Mouse (Mus musculus): ENCODE results near the gene Shank2. TPM values are rescaled to one million over a fixed set of nuclear protein-coding genes. Genes with fewer than 3 reads are reported as not detected.

Gene Shank2
- polyA plus RNA-seq, 1 experiment from 2014 or later = 0.40 TPM

DNA sequence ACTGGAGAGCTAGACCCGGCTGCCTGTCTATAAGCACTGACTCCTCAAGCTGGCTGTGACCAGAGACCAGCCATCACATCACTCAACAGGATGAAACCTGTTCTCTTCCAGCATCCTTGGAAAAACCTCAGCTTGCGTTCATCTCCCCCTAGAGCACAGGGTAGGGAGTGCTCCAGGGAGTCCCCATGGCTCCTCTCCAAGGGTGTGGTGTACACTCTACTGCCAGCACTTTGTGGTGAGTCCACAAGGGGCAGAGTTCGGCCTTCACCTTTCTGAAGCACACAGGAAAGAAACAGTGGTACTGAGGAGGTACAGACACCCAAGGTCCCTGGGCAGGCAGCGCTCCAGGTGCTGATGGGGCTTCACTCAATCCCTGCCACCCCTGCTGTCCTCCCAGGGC is 414.1 kb downstream of the Shank2 start:
- Histone ChIP-seq H3K4me2 (no peak overlapping the region), H3K27me3 (ENCODE audit: control insufficient read depth, insufficient read depth, low read length) (no peaks in the 10 kb centered on the region; the same call in 1 of the 2 replicates), H3K4me3 (ENCODE audit: low read depth, low read length) (no peak overlapping the region), H3K36me3 (ENCODE audit: control insufficient read depth, insufficient read depth, low read length) (no peaks in the 10 kb centered on the region), H3K9ac (ENCODE audit: low read depth, low read length) (no peak overlapping the region), H3K4me1 (ENCODE audit: control insufficient read depth, insufficient read depth, low read length) (peaks cover 11% of the 10 kb centered on the region; the same call in 1 of the 2 replicates), H3K9me3 (replicated peaks; ENCODE audit: control insufficient read depth, low read length) (no peaks in the 10 kb centered on the region), H3K27ac (ENCODE audit: low read depth, low read length) (no peak overlapping the region)
- no peak for ATAC-seq (replicated peaks; ENCODE audit: insufficient number of reproducible peaks, low FRiP score, low TSS enrichment)
- WGBS (ENCODE audit: insufficient replicate concordance) = 56% methylated on average over 4 of the region's 4 CpGs

DNA sequence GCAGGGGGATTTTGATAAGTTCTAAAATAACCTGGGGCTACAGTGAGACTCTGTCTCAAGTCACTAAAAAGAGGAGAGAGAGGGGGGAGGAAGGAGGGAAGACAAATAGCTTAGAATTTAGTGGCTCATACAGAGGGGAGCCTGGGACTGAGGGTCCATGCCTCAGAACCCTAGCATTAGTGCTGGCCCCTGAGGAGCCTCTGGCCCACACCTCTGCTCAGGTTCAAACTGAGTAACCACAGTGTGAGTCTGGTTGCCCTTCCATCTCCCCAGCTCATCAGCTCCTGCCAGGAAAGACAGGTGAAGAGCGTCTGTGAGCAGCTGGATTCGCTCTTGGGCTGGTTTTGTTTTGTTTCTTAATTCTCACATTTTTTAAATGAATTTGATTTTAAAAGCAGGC is 415.5 kb downstream of the Shank2 start:
- WGBS (ENCODE audit: insufficient replicate concordance) = 66% methylated on average over 2 of the region's 2 CpGs
- peaks cover 11% of the 10 kb centered on the region; the same call in 1 of the 2 replicates for H3K4me1 ChIP-seq (ENCODE audit: control insufficient read depth, insufficient read depth, low read length)
- H3K9ac ChIP-seq (ENCODE audit: low read depth, low read length) = no peak overlapping the region
- H3K27me3 ChIP-seq (ENCODE audit: control insufficient read depth, insufficient read depth, low read length) = no peaks in the 10 kb centered on the region
- no peaks in the 10 kb centered on the region for H3K36me3 ChIP-seq (ENCODE audit: control insufficient read depth, insufficient read depth, low read length)
- no peaks in the 10 kb centered on the region for H3K9me3 ChIP-seq (replicated peaks; ENCODE audit: control insufficient read depth, low read length)
- no peak overlapping the region for H3K4me2 ChIP-seq
- ATAC-seq (replicated peaks; ENCODE audit: insufficient number of reproducible peaks, low FRiP score, low TSS enrichment) = no peak
- no peak overlapping the region for H3K4me3 ChIP-seq (ENCODE audit: low read depth, low read length)
- H3K27ac ChIP-seq (ENCODE audit: low read depth, low read length) = no peak overlapping the region

DNA sequence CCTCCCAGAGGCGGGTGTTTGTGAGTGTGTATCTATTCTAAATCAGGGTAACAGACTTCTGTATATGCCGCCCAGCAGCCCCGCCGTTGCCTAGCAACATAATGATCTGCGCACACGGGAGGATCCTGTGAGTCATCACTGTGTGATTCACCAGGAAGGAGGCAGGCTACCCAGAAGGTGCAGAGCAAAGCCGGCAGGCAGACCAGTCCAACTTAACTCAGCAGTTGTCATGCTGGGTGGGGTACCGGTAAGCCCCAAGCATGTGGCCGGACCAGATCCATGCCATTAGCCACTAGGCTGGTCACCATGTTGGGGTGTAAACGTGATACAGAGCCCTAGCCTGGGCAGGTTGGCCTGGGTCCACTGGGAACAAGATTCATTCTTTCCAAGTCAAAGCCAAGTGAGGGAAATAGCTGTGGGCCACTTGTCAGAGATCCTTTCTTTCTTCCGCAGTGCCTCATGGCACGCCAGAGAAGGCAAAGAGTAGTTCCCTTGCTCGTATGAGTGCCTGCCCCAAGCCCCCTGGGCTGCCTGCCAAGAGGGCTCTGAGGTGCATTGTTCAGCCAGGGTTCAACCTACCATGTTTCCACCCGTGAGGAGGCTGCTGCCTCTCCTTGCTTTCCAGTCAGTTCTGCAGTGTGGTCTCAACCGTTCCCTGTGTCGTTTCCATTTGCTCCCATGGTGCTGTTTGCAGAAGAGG is 416.1 kb downstream of the Shank2 start:
- no peak for ATAC-seq (replicated peaks; ENCODE audit: insufficient number of reproducible peaks, low FRiP score, low TSS enrichment)
- H3K9ac ChIP-seq (ENCODE audit: low read depth, low read length) = no peak overlapping the region
- H3K4me1 ChIP-seq (ENCODE audit: control insufficient read depth, insufficient read depth, low read length) = peaks cover 11% of the 10 kb centered on the region; the same call in 1 of the 2 replicates
- H3K4me2 ChIP-seq = no peak overlapping the region
- no peak overlapping the region for H3K27ac ChIP-seq (ENCODE audit: low read depth, low read length)
- WGBS (ENCODE audit: insufficient replicate concordance) = 43% methylated on average over 16 of the region's 16 CpGs
- H3K36me3 ChIP-seq (ENCODE audit: control insufficient read depth, insufficient read depth, low read length) = no peaks in the 10 kb centered on the region
- no peaks in the 10 kb centered on the region for H3K9me3 ChIP-seq (replicated peaks; ENCODE audit: control insufficient read depth, low read length)
- H3K27me3 ChIP-seq (ENCODE audit: control insufficient read depth, insufficient read depth, low read length) = no peaks in the 10 kb centered on the region
- no peak overlapping the region for H3K4me3 ChIP-seq (ENCODE audit: low read depth, low read length)

DNA sequence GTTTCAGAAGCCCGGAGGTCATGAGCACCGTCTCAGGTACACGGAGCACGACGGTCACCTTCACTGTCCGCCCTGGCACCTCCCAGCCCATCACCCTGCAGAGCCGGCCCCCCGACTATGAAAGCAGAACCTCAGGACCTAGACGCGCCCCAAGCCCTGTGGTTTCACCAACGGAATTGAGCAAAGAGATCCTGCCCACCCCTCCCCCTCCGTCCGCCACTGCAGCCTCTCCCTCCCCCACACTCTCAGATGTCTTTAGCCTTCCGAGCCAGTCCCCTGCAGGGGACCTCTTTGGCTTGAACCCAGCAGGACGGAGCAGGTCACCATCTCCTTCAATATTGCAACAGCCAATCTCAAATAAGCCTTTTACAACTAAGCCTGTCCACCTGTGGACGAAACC is 418.8 kb downstream of the Shank2 start:
- Histone ChIP-seq H3K27me3 (ENCODE audit: control insufficient read depth, insufficient read depth, low read length) (no peaks in the 10 kb centered on the region), H3K9me3 (replicated peaks; ENCODE audit: control insufficient read depth, low read length) (no peaks in the 10 kb centered on the region), H3K36me3 (ENCODE audit: control insufficient read depth, insufficient read depth, low read length) (no peaks in the 10 kb centered on the region), H3K4me2 (no peak overlapping the region), H3K4me3 (ENCODE audit: low read depth, low read length) (no peak overlapping the region), H3K4me1 (ENCODE audit: control insufficient read depth, insufficient read depth, low read length) (peaks cover 11% of the 10 kb centered on the region; the same call in 1 of the 2 replicates), H3K27ac (ENCODE audit: low read depth, low read length) (no peak overlapping the region), H3K9ac (ENCODE audit: low read depth, low read length) (no peak overlapping the region)
- 24% methylated on average over 16 of the region's 16 CpGs for WGBS (ENCODE audit: insufficient replicate concordance)
- ATAC-seq (replicated peaks; ENCODE audit: insufficient number of reproducible peaks, low FRiP score, low TSS enrichment) = no peak

DNA sequence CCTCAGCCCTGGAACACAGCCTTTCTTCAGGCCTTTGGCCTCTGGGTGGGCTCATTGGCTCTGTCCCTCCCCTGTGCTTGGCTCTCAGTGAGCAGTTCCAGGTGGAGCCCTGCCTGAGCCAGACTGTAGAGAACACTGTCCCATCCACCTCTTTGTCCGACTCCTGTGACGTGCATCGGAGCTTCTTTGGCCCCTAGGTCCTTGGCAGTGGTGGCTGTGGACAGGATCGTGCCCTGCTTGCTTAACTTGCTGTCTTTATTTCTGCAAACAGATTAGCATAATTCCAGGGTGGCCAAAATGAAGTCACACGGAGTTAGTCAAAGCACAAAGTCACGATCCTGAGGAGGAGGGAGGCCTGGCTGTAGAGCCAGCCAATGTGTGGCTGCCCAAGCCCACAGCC is 419.8 kb downstream of the Shank2 start:
- Histone ChIP-seq H3K4me3 (ENCODE audit: low read depth, low read length) (no peak overlapping the region), H3K36me3 (ENCODE audit: control insufficient read depth, insufficient read depth, low read length) (no peaks in the 10 kb centered on the region), H3K9ac (ENCODE audit: low read depth, low read length) (no peak overlapping the region), H3K9me3 (replicated peaks; ENCODE audit: control insufficient read depth, low read length) (no peaks in the 10 kb centered on the region), H3K27me3 (ENCODE audit: control insufficient read depth, insufficient read depth, low read length) (0 out of 2 replicates have a peak, but pooled peaks cover 2% of the 10 kb centered on the region), H3K27ac (ENCODE audit: low read depth, low read length) (no peak overlapping the region), H3K4me2 (no peak overlapping the region), H3K4me1 (ENCODE audit: control insufficient read depth, insufficient read depth, low read length) (peaks cover 11% of the 10 kb centered on the region; the same call in 1 of the 2 replicates)
- 69% methylated on average over 6 of the region's 6 CpGs for WGBS (ENCODE audit: insufficient replicate concordance)
- ATAC-seq (replicated peaks; ENCODE audit: insufficient number of reproducible peaks, low FRiP score, low TSS enrichment) = no peak

DNA sequence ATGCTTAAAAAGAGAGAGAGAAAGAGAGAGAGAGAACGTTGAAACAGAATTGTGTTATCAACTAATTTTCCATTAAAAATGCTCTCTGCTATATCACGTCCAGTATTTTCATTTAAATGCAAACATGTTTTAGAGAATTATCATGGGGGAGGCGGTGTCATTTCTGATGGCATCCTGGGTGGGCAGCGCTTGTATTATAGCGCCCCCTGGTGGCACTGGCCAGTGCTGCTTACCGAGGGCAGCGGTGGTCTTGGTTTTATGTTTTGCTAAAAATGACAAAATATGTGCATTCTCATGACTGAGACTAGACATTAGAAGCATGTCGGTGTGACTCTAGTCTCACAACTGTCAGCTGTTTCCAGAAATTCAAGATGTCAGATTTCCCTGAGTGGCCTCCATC is 424.2 kb downstream of the Shank2 start:
- no peaks in the 10 kb centered on the region for H3K9me3 ChIP-seq (replicated peaks; ENCODE audit: control insufficient read depth, low read length)
- no peaks in the 10 kb centered on the region for H3K36me3 ChIP-seq (ENCODE audit: control insufficient read depth, insufficient read depth, low read length)
- 12% methylated on average over 8 of the region's 8 CpGs for WGBS (ENCODE audit: insufficient replicate concordance)
- H3K27me3 ChIP-seq (ENCODE audit: control insufficient read depth, insufficient read depth, low read length) = 0 out of 2 replicates have a peak, but pooled peaks cover 3% of the 10 kb centered on the region
- H3K9ac ChIP-seq (ENCODE audit: low read depth, low read length) = no peak overlapping the region
- H3K27ac ChIP-seq (ENCODE audit: low read depth, low read length) = no peak overlapping the region
- no peak overlapping the region for H3K4me3 ChIP-seq (ENCODE audit: low read depth, low read length)
- no peak overlapping the region for H3K4me2 ChIP-seq
- no peaks in the 10 kb centered on the region for H3K4me1 ChIP-seq (ENCODE audit: control insufficient read depth, insufficient read depth, low read length)
- ATAC-seq (replicated peaks; ENCODE audit: insufficient number of reproducible peaks, low FRiP score, low TSS enrichment) = no peak

DNA sequence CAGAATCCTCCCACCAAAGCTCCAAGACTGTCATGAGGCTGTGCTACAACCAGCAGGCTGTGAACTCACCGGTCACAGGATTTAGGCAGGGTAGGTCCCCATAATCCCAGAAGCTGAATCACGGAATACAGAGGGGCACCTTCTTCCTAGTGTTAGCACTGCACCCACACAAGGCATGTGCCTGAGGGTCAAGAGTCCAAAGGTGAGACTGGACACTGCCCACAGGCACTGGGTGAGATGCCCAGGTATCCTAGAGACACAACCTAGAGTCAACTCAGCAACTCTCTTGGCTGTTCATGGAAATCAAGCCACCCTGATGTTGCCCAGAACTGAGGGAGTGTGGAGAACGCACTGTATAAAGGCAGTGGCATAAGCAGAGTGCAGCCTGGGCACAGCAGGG is 424.9 kb downstream of the Shank2 start:
- Histone ChIP-seq H3K4me1 (ENCODE audit: control insufficient read depth, insufficient read depth, low read length) (no peaks in the 10 kb centered on the region), H3K36me3 (ENCODE audit: control insufficient read depth, insufficient read depth, low read length) (no peaks in the 10 kb centered on the region), H3K9me3 (replicated peaks; ENCODE audit: control insufficient read depth, low read length) (no peaks in the 10 kb centered on the region), H3K4me2 (no peak overlapping the region), H3K27ac (ENCODE audit: low read depth, low read length) (no peak overlapping the region), H3K27me3 (ENCODE audit: control insufficient read depth, insufficient read depth, low read length) (0 out of 2 replicates have a peak, but pooled peaks cover 3% of the 10 kb centered on the region), H3K4me3 (ENCODE audit: low read depth, low read length) (no peak overlapping the region), H3K9ac (ENCODE audit: low read depth, low read length) (no peak overlapping the region)
- ATAC-seq (replicated peaks; ENCODE audit: insufficient number of reproducible peaks, low FRiP score, low TSS enrichment) = no peak
- 89% methylated on average over 3 of the region's 3 CpGs for WGBS (ENCODE audit: insufficient replicate concordance)

DNA sequence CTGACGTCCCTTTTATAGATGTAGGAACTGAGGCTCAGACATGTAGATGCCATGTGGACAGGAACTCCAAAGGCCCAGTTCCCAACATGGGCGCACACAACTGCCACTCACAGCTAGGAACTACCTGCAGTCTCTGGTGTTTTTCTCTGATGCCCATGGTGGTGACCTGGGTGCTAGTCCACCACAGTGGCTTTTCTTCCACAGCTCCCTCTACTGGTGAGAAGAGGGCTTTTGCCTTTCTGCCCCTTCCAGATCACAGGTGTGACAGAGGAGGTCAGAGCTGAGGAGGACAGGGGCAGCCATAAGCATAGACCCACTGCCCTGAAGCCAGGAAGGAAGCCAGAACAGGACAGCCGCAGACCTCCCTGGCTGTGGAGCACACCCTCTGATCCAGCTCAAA is 425.7 kb downstream of the Shank2 start:
- ATAC-seq (replicated peaks; ENCODE audit: insufficient number of reproducible peaks, low FRiP score, low TSS enrichment) = no peak
- Histone ChIP-seq H3K36me3 (ENCODE audit: control insufficient read depth, insufficient read depth, low read length) (no peaks in the 10 kb centered on the region), H3K4me1 (ENCODE audit: control insufficient read depth, insufficient read depth, low read length) (no peaks in the 10 kb centered on the region), H3K9ac (ENCODE audit: low read depth, low read length) (no peak overlapping the region), H3K9me3 (replicated peaks; ENCODE audit: control insufficient read depth, low read length) (no peaks in the 10 kb centered on the region), H3K27ac (ENCODE audit: low read depth, low read length) (no peak overlapping the region), H3K27me3 (ENCODE audit: control insufficient read depth, insufficient read depth, low read length) (0 out of 2 replicates have a peak, but pooled peaks cover 3% of the 10 kb centered on the region), H3K4me3 (ENCODE audit: low read depth, low read length) (no peak overlapping the region), H3K4me2 (no peak overlapping the region)
- WGBS (ENCODE audit: insufficient replicate concordance) = 73% methylated on average over 3 of the region's 3 CpGs

DNA sequence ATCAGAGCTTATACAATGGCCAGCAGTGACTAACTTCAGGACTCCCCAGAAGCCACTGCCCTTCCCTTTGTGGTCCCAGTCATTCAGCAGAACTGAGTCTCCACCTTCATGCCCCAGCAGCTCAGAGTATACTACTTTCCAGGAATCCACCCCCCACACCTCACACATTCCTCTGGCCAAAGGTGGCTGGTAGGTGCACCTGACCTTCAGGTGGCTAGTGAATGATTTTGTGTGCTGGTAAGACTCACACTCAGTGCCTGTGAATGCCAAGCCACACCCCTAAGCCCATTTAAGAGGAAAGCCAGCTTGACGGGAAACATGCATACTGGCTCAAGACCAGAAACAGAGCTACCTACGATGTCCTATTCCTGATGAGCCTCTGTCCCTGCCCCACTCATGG is 431.2 kb downstream of the Shank2 start:
- no peak overlapping the region for H3K4me3 ChIP-seq (ENCODE audit: low read depth, low read length)
- WGBS (ENCODE audit: insufficient replicate concordance) = 65% methylated on average over 2 of the region's 2 CpGs
- H3K36me3 ChIP-seq (ENCODE audit: control insufficient read depth, insufficient read depth, low read length) = peaks cover 15% of the 10 kb centered on the region
- no peaks in the 10 kb centered on the region for H3K4me1 ChIP-seq (ENCODE audit: control insufficient read depth, insufficient read depth, low read length)
- no peak overlapping the region for H3K9ac ChIP-seq (ENCODE audit: low read depth, low read length)
- no peak overlapping the region for H3K4me2 ChIP-seq
- H3K9me3 ChIP-seq (replicated peaks; ENCODE audit: control insufficient read depth, low read length) = no peaks in the 10 kb centered on the region
- no peak overlapping the region for H3K27ac ChIP-seq (ENCODE audit: low read depth, low read length)
- ATAC-seq (replicated peaks; ENCODE audit: insufficient number of reproducible peaks, low FRiP score, low TSS enrichment) = no peak
- no peaks in the 10 kb centered on the region for H3K27me3 ChIP-seq (ENCODE audit: control insufficient read depth, insufficient read depth, low read length)

Data from heart, embryonic 11.5 days (tissue).